Mouse (Mus musculus) midbrain, embryonic 15.5 days (tissue): ENCODE measurements around the gene Cd81. TPM values are rescaled to one million over a fixed set of nuclear protein-coding genes. Genes with fewer than 3 reads are reported as not detected.

ENCODE experiments used
- ATAC-seq: fragments of 200-750 bp; cut with Nextera tagmentation; replicated peaks from 2 replicates; pipeline ENCODE4 v1.8.0; 2017; ENCODE audit warnings: moderate TSS enrichment
- H3K27ac ChIP-seq: fragments of 300-500 bp; sonication (generic); 2 replicates; pipeline ENCODE4 v1.5.1; 2015; ENCODE audit warnings: mild to moderate bottlenecking, inconsistent platforms
- H3K27me3 ChIP-seq: fragments of 300-500 bp; sonication (generic); replicated peaks from 2 replicates; pipeline ENCODE4 v1.6.1; 2015; ENCODE audit warnings: inconsistent platforms
- H3K36me3 ChIP-seq: fragments of 300-500 bp; sonication (generic); replicated peaks from 2 replicates; pipeline ENCODE4 v1.6.1; 2015; ENCODE audit warnings: inconsistent platforms
- H3K4me1 ChIP-seq: fragments of 300-500 bp; sonication (generic); 2 replicates; pipeline ENCODE4 v1.6.1; 2015; ENCODE audit warnings: inconsistent platforms
- H3K4me2 ChIP-seq: fragments of 300-500 bp; sonication (generic); 2 replicates; pipeline ENCODE4 v1.6.1; 2015; ENCODE audit warnings: inconsistent platforms, mild to moderate bottlenecking, moderate library complexity
- H3K4me3 ChIP-seq: fragments of 300-500 bp; sonication (generic); 2 replicates; pipeline ENCODE4 v1.5.1; 2015; ENCODE audit warnings: mild to moderate bottlenecking, inconsistent platforms
- H3K9ac ChIP-seq: fragments of 300-500 bp; sonication (generic); 2 replicates; pipeline ENCODE4 v1.6.1; 2015; ENCODE audit warnings: mild to moderate bottlenecking, inconsistent platforms
- H3K9me3 ChIP-seq: fragments of 300-500 bp; sonication (generic); 2 replicates; pipeline ENCODE4 v1.6.1; 2016; ENCODE audit warnings: inconsistent platforms
- WGBS: fragments of 180-500 bp; shearing (Covaris S2); methylation state at CpG from one replicate; pipeline ENCODE4 v1.1.7; 2015; ENCODE audit warnings: mixed read lengths; 5-methylcytosine and 5-hydroxymethylcytosine counted together
- polyA plus RNA-seq: library from polyadenylated mRNA; unstranded; fragments of >200 nt; fragmentation: Nextera tagmentation; extraction: Ambion mirVana; gene quantifications from 2 replicates; pipeline ENCODE4 v1.2.1, GENCODE M21; 2015

Cd81 gene
- 374 and 398 TPM in 2 replicates for polyA plus RNA-seq

DNA sequence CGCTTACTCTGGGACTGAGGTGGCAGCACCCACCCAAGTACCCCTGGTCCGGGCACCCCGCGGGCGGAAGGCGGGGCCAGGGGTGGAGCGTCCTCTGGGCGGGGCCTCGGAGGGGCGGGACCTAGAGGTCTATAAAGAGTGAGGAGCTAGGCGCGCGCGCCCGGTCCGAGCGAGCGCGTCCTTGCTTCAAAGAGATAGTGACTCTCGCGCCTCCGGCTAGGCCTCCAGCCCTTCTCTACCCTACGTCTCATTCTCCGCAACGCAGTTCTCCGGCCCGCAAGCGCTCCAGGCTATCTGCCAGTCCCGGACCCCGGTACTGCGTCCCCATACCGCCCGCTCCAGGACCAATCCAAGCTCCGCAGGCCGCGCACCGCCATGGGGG, at the start of gene Cd81:
TSS of gene Cd81 (plus strand) at position 114 of the 382 bp plus-strand sequence.
- Histone ChIP-seq H3K9ac (peak within 1 kb of the TSS; percentile 84), H3K4me2 (peak within 1 kb of the TSS; percentile 91), H3K27me3 (no peaks in the 10 kb centered on the region), H3K36me3 (no peaks in the 10 kb centered on the region), H3K27ac (peak within 1 kb of the TSS; percentile 82), H3K4me3 (peak within 1 kb of the TSS; percentile 83), H3K4me1 (peaks cover 40% of the 10 kb centered on the region), H3K9me3 (no peaks in the 10 kb centered on the region)
- ATAC-seq = peak; percentile 80
- under 1% methylated on average over 37 of the region's 37 CpGs for WGBS

DNA sequence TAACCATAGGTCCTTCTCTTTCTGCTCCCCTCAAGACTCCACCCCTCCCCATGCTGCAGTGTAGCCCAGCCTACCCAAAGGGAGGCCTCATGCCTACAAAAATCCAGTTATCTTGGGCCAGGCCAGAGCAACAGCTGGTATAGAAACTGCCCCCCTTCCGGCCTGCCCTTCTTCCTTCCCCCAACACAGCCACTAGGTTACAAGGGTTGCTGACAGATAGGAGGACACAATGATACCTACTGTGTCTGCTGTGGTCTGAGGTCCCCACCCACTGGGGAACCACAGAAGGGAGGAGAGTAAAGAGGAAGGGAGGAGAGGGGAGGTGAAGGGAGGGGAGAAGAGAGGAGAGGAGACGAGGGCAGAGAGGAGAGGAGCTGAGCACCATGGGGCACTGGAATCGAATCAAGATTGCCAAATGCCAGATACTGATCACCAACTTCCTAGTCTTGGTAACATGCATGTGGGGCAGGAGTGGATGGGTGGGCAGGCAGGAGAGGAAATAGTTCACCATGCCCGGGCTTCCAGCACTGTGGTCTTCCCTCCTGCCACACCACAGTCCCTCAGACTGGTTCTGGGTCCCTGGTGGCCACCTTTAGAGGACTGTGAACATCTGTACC, 47.7 kb upstream of the Cd81 start, which contains the start of gene Tspan32:
TSS of gene Tspan32 (plus strand) at position 320 of the 617 bp plus-strand sequence.
- 84% methylated on average over 4 of the region's 4 CpGs for WGBS
- ATAC-seq = no peak
- no peak within 1 kb of the TSS for H3K9ac ChIP-seq

GRCm38 (mm10) chr7:143005344-143006096, 47.0 kb upstream of the Cd81 start:
- Histone ChIP-seq H3K27me3 (no peaks in the 10 kb centered on the region), H3K4me3 (no peak overlapping the region), H3K36me3 (no peaks in the 10 kb centered on the region), H3K9me3 (no peaks in the 10 kb centered on the region), H3K27ac (no peak overlapping the region), H3K4me1 (peaks cover 3% of the 10 kb centered on the region; the same call in 1 of the 2 replicates), H3K4me2 (no peak overlapping the region), H3K9ac (no peak overlapping the region)
- 91% methylated on average over 6 of the region's 6 CpGs for WGBS
- ATAC-seq = no peak

More for the DNA sequence above, 47.7 kb upstream of the Cd81 start, which contains the start of gene Tspan32:
- Histone ChIP-seq H3K4me1 (peaks cover 3% of the 10 kb centered on the region; the same call in 1 of the 2 replicates), H3K4me3 (no peak within 1 kb of the TSS), H3K4me2 (no peak within 1 kb of the TSS), H3K36me3 (no peaks in the 10 kb centered on the region), H3K27ac (no peak within 1 kb of the TSS), H3K9me3 (no peaks in the 10 kb centered on the region), H3K27me3 (no peaks in the 10 kb centered on the region)

DNA sequence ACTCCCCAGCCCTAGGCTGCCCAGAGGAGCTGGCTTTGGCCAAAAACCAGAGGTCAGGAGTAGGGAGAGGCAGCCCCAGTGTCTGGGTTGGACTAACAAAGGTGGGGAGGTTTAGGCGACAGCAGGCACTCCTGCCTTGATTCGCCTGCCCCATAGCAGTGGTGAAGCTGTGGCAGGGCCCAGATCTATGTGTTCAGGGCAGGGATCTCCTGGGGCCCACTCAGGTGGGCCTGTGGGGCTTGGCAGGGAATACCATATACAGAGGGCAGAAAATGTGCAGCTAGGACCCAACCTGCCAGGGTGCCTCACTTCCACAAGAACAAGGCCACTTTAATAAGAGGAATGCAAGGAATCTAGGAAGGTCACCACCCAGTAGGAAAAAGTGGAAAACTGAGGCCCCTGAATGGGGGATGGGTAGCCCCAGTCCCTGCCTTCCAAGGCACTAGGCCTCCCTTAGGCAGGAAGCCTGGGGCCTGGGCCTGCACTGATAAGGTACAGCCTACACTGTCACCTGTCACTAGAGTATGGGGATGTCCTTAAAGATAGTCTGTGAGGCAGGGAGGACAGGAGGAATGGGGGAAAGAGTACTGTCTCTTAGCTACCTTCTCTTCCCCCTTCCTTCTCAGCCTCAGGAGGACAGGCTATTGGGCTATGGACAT, 46.3 kb upstream of the Cd81 start:
- H3K4me2 ChIP-seq = no peak overlapping the region
- no peak overlapping the region for H3K27ac ChIP-seq
- WGBS = 89% methylated on average over 2 of the region's 2 CpGs
- H3K9me3 ChIP-seq = no peaks in the 10 kb centered on the region
- no peak overlapping the region for H3K9ac ChIP-seq
- no peaks in the 10 kb centered on the region for H3K36me3 ChIP-seq
- no peak for ATAC-seq
- no peaks in the 10 kb centered on the region for H3K27me3 ChIP-seq
- H3K4me1 ChIP-seq = peaks cover 3% of the 10 kb centered on the region; the same call in 1 of the 2 replicates
- no peak overlapping the region for H3K4me3 ChIP-seq

- Histone ChIP-seq H3K9me3 (no peaks in the 10 kb centered on the region), H3K4me3 (no peak overlapping the region), H3K4me1 (peaks cover 3% of the 10 kb centered on the region; the same call in 1 of the 2 replicates), H3K27me3 (no peaks in the 10 kb centered on the region), H3K36me3 (no peaks in the 10 kb centered on the region), H3K27ac (no peak overlapping the region), H3K9ac (no peak overlapping the region), H3K4me2 (no peak overlapping the region)
- 92% methylated on average over 8 of the region's 8 CpGs for WGBS
- ATAC-seq = no peak
Measured at GRCm38 (mm10) chr7:143006756-143007598, 45.6 kb upstream of the Cd81 start.

- H3K36me3 ChIP-seq = no peaks in the 10 kb centered on the region
- ATAC-seq = peak; percentile 65
- H3K4me3 ChIP-seq = no peak overlapping the region
- no peak overlapping the region for H3K4me2 ChIP-seq
- H3K27me3 ChIP-seq = no peaks in the 10 kb centered on the region
- H3K9me3 ChIP-seq = no peaks in the 10 kb centered on the region
- H3K9ac ChIP-seq = no peak overlapping the region
- H3K27ac ChIP-seq = peak overlapping the region; percentile 22
- WGBS = 40% methylated on average over 17 of the region's 17 CpGs
- peaks cover 8% of the 10 kb centered on the region; the same call in 1 of the 2 replicates for H3K4me1 ChIP-seq
Measured at GRCm38 (mm10) chr7:143007599-143008369, 44.8 kb upstream of the Cd81 start.

DNA sequence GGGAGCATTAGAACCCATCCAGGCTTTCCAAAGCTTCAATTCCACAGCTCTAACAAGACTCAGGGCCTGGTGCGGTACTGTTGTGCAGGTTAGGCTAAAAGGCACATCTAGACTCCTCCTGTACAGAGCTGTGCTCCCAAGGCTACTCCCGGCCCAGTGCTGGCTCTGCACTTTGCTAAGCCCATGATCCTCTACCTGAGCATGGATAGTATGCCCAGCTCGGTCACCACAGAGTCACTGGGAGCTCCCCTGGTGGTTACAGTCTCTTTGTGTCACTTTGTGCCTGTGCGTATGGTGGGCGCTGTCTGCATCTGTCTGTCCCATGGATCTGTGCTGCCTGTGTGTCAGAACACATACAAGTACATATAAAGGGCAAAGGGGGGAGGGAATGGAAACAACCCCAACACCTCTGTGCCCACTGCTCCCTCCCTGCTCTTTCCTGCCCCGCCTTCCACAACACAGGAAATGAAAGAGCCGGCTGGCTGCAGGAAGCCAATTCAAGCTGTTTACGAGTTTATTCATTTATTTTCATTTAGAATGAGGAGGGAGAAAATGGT, 44.1 kb upstream of the Cd81 start:
- WGBS = 69% methylated on average over 8 of the region's 8 CpGs
- ATAC-seq = peak; percentile 48; the same call in 1 of the 2 replicates
- Histone ChIP-seq H3K4me2 (no peak overlapping the region), H3K4me3 (no peak overlapping the region), H3K9me3 (no peaks in the 10 kb centered on the region), H3K27ac (peak overlapping the region; percentile 22), H3K36me3 (no peaks in the 10 kb centered on the region), H3K4me1 (peaks cover 13% of the 10 kb centered on the region; the same call in 1 of the 2 replicates), H3K27me3 (no peaks in the 10 kb centered on the region), H3K9ac (no peak overlapping the region)

- Histone ChIP-seq H3K4me3 (no peak overlapping the region), H3K9ac (no peak overlapping the region), H3K4me1 (peaks cover 14% of the 10 kb centered on the region; the same call in 1 of the 2 replicates), H3K4me2 (no peak overlapping the region), H3K36me3 (no peaks in the 10 kb centered on the region), H3K27me3 (no peaks in the 10 kb centered on the region), H3K9me3 (no peaks in the 10 kb centered on the region), H3K27ac (peak overlapping the region; percentile 15; the same call in 1 of the 2 replicates)
- ATAC-seq = no peak
- WGBS = 65% methylated on average over 3 of the region's 4 CpGs
Measured at GRCm38 (mm10) chr7:143008996-143009665, 43.4 kb upstream of the Cd81 start.

- Histone ChIP-seq H3K27ac (no peak overlapping the region), H3K4me3 (no peak overlapping the region), H3K36me3 (no peaks in the 10 kb centered on the region), H3K27me3 (no peaks in the 10 kb centered on the region), H3K4me1 (peaks cover 14% of the 10 kb centered on the region; the same call in 1 of the 2 replicates), H3K9me3 (no peaks in the 10 kb centered on the region), H3K9ac (no peak overlapping the region), H3K4me2 (no peak overlapping the region)
- 79% methylated on average over 4 of the region's 4 CpGs for whole genome bisulfite sequencing
- ATAC-seq = no peak
Measured at GRCm38 (mm10) chr7:143009996-143010395, 42.5 kb upstream of the Cd81 start.

GRCm38 (mm10) chr7:143011226-143011625, 41.3 kb upstream of the Cd81 start:
- 83% methylated on average over 1 of the region's 1 CpGs for WGBS
- Histone ChIP-seq H3K4me2 (no peak overlapping the region), H3K4me3 (no peak overlapping the region), H3K36me3 (no peaks in the 10 kb centered on the region), H3K9me3 (no peaks in the 10 kb centered on the region), H3K4me1 (peaks cover 20% of the 10 kb centered on the region; the same call in 1 of the 2 replicates), H3K9ac (no peak overlapping the region), H3K27me3 (no peaks in the 10 kb centered on the region), H3K27ac (no peak overlapping the region)
- ATAC-seq = no peak
